Mouse (Mus musculus) right cerebral cortex, postnatal 36 days (tissue): ENCODE results near the gene Esrra.
"Not testable (repeated sequence)": the region's sequence is repeated elsewhere in the genome, so short reads cannot be mapped to it uniquely, and the experiment has no call there.

Experiments used
- DNase-seq, 2 experiments: peaks; one replicate each; pipeline ENCODE4 v3.0.0; 2022; ENCODE audit warnings: low spot score in 2 of 2, mixed read lengths in 1 of 2

Esrra gene

GRCm38 (mm10) chr19:6903031-6903430 lies 18.6 kb downstream of the Esrra start:
- DNase-seq = no peak

GRCm38 (mm10) chr19:6899641-6900040 lies 22.0 kb downstream of the Esrra start:
- DNase-seq = no peak

- not testable (repeated sequence) for DNase-seq
These were observed 25.9 kb downstream of the Esrra start for GRCm38 (mm10) chr19:6895608-6896305.

GRCm38 (mm10) chr19:6893731-6894451 lies 27.7 kb downstream of the Esrra start:
- DNase-seq = no peak

- DNase-seq = no peak
These were observed 29.1 kb downstream of the Esrra start for GRCm38 (mm10) chr19:6892512-6892911.

- DNase-seq = no peak
These were observed 43.6 kb downstream of the Esrra start for GRCm38 (mm10) chr19:6877965-6878364.

GRCm38 (mm10) chr19:6876799-6877198 lies 44.8 kb downstream of the Esrra start:
- DNase-seq = no peak

GRCm38 (mm10) chr19:6875834-6876233 lies 45.8 kb downstream of the Esrra start:
- DNase-seq = no peak

GRCm38 (mm10) chr19:6874257-6874656 lies 47.4 kb downstream of the Esrra start:
- DNase-seq = no peak

- no peak for DNase-seq
These were observed 48.9 kb downstream of the Esrra start for GRCm38 (mm10) chr19:6872701-6873100.

- DNase-seq = no peak
These were observed 49.9 kb downstream of the Esrra start for GRCm38 (mm10) chr19:6871574-6872271.

GRCm38 (mm10) chr19:6869355-6869754 lies 52.3 kb downstream of the Esrra start:
- DNase-seq = no peak

- DNase-seq = no peak
These were observed 60.2 kb downstream of the Esrra start for GRCm38 (mm10) chr19:6861451-6861850.
